Mouse (Mus musculus) NIH3T3 (cell line): Measurements from ENCODE around the gene Tmem212.
A peak's percentile ranks its signal among the peaks of the same experiment; 100 is the strongest.

Experiments
- DNase-seq: peaks from one replicate; pipeline ENCODE4 v3.0.0-alpha.2; 2012; ENCODE audit warnings: low read depth

Gene Tmem212

GRCm38 (mm10) chr3:27899012-27899726 lies 3.0 kb upstream of the Tmem212 start:
- peak; percentile 29 for DNase-seq

- no peak for DNase-seq
These were observed 2.0 kb upstream of the Tmem212 start for GRCm38 (mm10) chr3:27898178-27898577.

- DNase-seq = peak; percentile 20
These were observed 9.6 kb downstream of the Tmem212 start for GRCm38 (mm10) chr3:27886578-27886977.

GRCm38 (mm10) chr3:27885585-27885984 lies 10.6 kb downstream of the Tmem212 start:
- DNase-seq = no peak

- DNase-seq = peak; percentile 65
These were observed 14.0 kb downstream of the Tmem212 start for GRCm38 (mm10) chr3:27881897-27882835.

- DNase-seq = no peak
These were observed 17.1 kb downstream of the Tmem212 start for GRCm38 (mm10) chr3:27878854-27879610.

GRCm38 (mm10) chr3:27873268-27874073 lies 22.7 kb downstream of the Tmem212 start:
- no peak for DNase-seq

- no peak for DNase-seq
These were observed 23.7 kb downstream of the Tmem212 start for GRCm38 (mm10) chr3:27872429-27872828.

- DNase-seq = no peak
These were observed 24.3 kb downstream of the Tmem212 start for GRCm38 (mm10) chr3:27871891-27872290.

GRCm38 (mm10) chr3:27871371-27871770 lies 24.8 kb downstream of the Tmem212 start:
- DNase-seq = no peak

- DNase-seq = no peak
These were observed 27.5 kb downstream of the Tmem212 start for GRCm38 (mm10) chr3:27868681-27869080.

GRCm38 (mm10) chr3:27867731-27868130 lies 28.4 kb downstream of the Tmem212 start:
- DNase-seq = peak; percentile 44

- peak; percentile 94 for DNase-seq
These were observed 33.1 kb downstream of the Tmem212 start for GRCm38 (mm10) chr3:27862821-27863740.

GRCm38 (mm10) chr3:27861601-27862000 lies 34.6 kb downstream of the Tmem212 start:
- DNase-seq = peak; percentile 46

- no peak for DNase-seq
These were observed 35.1 kb downstream of the Tmem212 start for GRCm38 (mm10) chr3:27861086-27861485.

- DNase-seq = peak; percentile 70
These were observed 37.0 kb downstream of the Tmem212 start for GRCm38 (mm10) chr3:27859161-27859561.

GRCm38 (mm10) chr3:27858441-27859115 lies 37.6 kb downstream of the Tmem212 start:
- peak; percentile 54 for DNase-seq

GRCm38 (mm10) chr3:27856288-27856687 lies 39.9 kb downstream of the Tmem212 start:
- DNase-seq = no peak

- no peak for DNase-seq
These were observed 41.6 kb downstream of the Tmem212 start for GRCm38 (mm10) chr3:27854431-27855180.
